Mouse (Mus musculus) liver, embryonic 12.5 days (tissue): ENCODE measurements around the gene Ptprq. TPM values are rescaled to one million over a fixed set of nuclear protein-coding genes. Genes with fewer than 3 reads are reported as not detected.

ENCODE experiments used
- ATAC-seq: fragments of 200-750 bp; cut with Nextera tagmentation; 2 replicates; pipeline ENCODE4 v1.8.0; 2017; ENCODE audit warnings: moderate number of reproducible peaks, mild to moderate bottlenecking, moderate library complexity
- H3K27ac ChIP-seq: fragments of 300-500 bp; sonication (generic); 2 replicates; pipeline ENCODE4 v1.5.1; 2016; ENCODE audit warnings: mild to moderate bottlenecking
- H3K27me3 ChIP-seq: fragments of 300-500 bp; sonication (generic); replicated peaks from 2 replicates; pipeline ENCODE4 v1.6.1; 2016; ENCODE audit warnings: mild to moderate bottlenecking, moderate library complexity
- H3K36me3 ChIP-seq: fragments of 300-500 bp; sonication (generic); 2 replicates; pipeline ENCODE4 v1.6.1; 2016; ENCODE audit warnings: mild to moderate bottlenecking, moderate library complexity
- H3K4me1 ChIP-seq: fragments of 300-500 bp; sonication (generic); 2 replicates; pipeline ENCODE4 v1.6.1; 2016
- H3K4me2 ChIP-seq: fragments of 300-500 bp; sonication (generic); 2 replicates; pipeline ENCODE4 v1.6.1; 2016; ENCODE audit warnings: mild to moderate bottlenecking, moderate library complexity
- H3K4me3 ChIP-seq: fragments of 300-500 bp; sonication (generic); 2 replicates; pipeline ENCODE4 v1.5.1; 2016; ENCODE audit warnings: mild to moderate bottlenecking, moderate library complexity
- H3K9ac ChIP-seq: fragments of 300-500 bp; sonication (generic); 2 replicates; pipeline ENCODE4 v1.6.1; 2016; ENCODE audit warnings: mild to moderate bottlenecking, moderate library complexity
- H3K9me3 ChIP-seq: fragments of 300-500 bp; sonication (generic); replicated peaks from 2 replicates; pipeline ENCODE4 v1.6.1; 2016; ENCODE audit warnings: mild to moderate bottlenecking, moderate library complexity
- WGBS: fragments of 180-500 bp; shearing (Covaris S2); methylation state at CpG from one replicate; pipeline ENCODE4 v1.1.7; 2016; ENCODE audit not compliant: insufficient replicate concordance; 5-methylcytosine and 5-hydroxymethylcytosine counted together
- polyA plus RNA-seq: library from polyadenylated mRNA; unstranded; fragments of >200 nt; fragmentation: Nextera tagmentation; extraction: Ambion mirVana; gene quantifications from 2 replicates; pipeline ENCODE4 v1.2.1, GENCODE M21; 2016

Gene Ptprq
- polyA plus RNA-seq, 1 experiment from 2014 or later, result 0.02 TPM

GRCm38 (mm10) chr10:107615460-107615859 lies 104.4 kb downstream of the Ptprq start:
- Histone ChIP-seq H3K36me3 (no peaks in the 10 kb centered on the region), H3K27ac (no peak overlapping the region), H3K4me2 (no peak overlapping the region), H3K9ac (no peak overlapping the region), H3K4me1 (no peaks in the 10 kb centered on the region), H3K4me3 (no peak overlapping the region), H3K27me3 (no peaks in the 10 kb centered on the region), H3K9me3 (no peaks in the 10 kb centered on the region)
- 65% methylated on average over 2 of the region's 2 CpGs for WGBS
- ATAC-seq, result no peak

DNA sequence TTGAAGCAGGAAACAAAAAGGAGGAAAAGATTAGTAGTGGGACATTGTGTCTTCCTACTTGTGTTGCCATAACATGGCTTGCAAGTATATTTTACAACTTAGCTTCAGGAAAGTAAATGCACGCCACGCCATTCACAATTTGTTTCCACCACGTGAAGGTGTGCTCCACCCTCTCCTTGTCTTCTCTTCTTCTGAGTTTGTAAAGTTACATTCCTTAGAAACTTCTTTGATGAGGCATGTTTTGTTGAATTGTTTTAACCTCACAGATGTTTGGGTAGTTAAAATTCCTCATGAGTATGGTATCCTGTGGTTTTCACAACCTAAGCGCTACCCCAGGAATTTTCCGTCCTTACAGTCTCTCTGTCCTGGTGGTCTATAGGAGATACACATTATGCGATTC lies 118.5 kb downstream of the Ptprq start:
- ATAC-seq, result no peak
- WGBS, result 77% methylated on average over 6 of the region's 6 CpGs

GRCm38 (mm10) chr10:107583360-107583759 lies 136.5 kb downstream of the Ptprq start:
- H3K4me1 ChIP-seq, result no peaks in the 10 kb centered on the region
- no peaks in the 10 kb centered on the region for H3K9me3 ChIP-seq
- H3K27me3 ChIP-seq, result no peaks in the 10 kb centered on the region
- no peak overlapping the region for H3K4me2 ChIP-seq
- 65% methylated on average over 5 of the region's 5 CpGs for WGBS
- ATAC-seq, result no peak
- H3K27ac ChIP-seq, result no peak overlapping the region
- H3K9ac ChIP-seq, result no peak overlapping the region
- H3K4me3 ChIP-seq, result no peak overlapping the region
- H3K36me3 ChIP-seq, result no peaks in the 10 kb centered on the region

More for the DNA sequence above, 118.5 kb downstream of the Ptprq start:
- H3K4me2 ChIP-seq, result no peak overlapping the region
- H3K9me3 ChIP-seq, result no peaks in the 10 kb centered on the region
- no peak overlapping the region for H3K9ac ChIP-seq
- no peak overlapping the region for H3K27ac ChIP-seq
- H3K36me3 ChIP-seq, result no peaks in the 10 kb centered on the region
- H3K4me3 ChIP-seq, result no peak overlapping the region
- H3K27me3 ChIP-seq, result no peaks in the 10 kb centered on the region
- H3K4me1 ChIP-seq, result no peaks in the 10 kb centered on the region

- ATAC-seq, result no peak
- no peaks in the 10 kb centered on the region for H3K27me3 ChIP-seq
- no peak overlapping the region for H3K9ac ChIP-seq
- 47% methylated on average over 3 of the region's 3 CpGs for WGBS
- no peak overlapping the region for H3K4me3 ChIP-seq
- H3K27ac ChIP-seq, result no peak overlapping the region
- H3K9me3 ChIP-seq, result no peaks in the 10 kb centered on the region
- no peak overlapping the region for H3K4me2 ChIP-seq
- no peaks in the 10 kb centered on the region for H3K36me3 ChIP-seq
- no peaks in the 10 kb centered on the region for H3K4me1 ChIP-seq
Observed at GRCm38 (mm10) chr10:107569044-107569443, 150.8 kb downstream of the Ptprq start.

- H3K36me3 ChIP-seq, result no peaks in the 10 kb centered on the region
- WGBS, result 77% methylated on average over 4 of the region's 4 CpGs
- no peaks in the 10 kb centered on the region for H3K27me3 ChIP-seq
- no peaks in the 10 kb centered on the region for H3K9me3 ChIP-seq
- no peak overlapping the region for H3K4me3 ChIP-seq
- H3K27ac ChIP-seq, result no peak overlapping the region
- ATAC-seq, result no peak
- no peaks in the 10 kb centered on the region for H3K4me1 ChIP-seq
- no peak overlapping the region for H3K4me2 ChIP-seq
- H3K9ac ChIP-seq, result no peak overlapping the region
Observed at GRCm38 (mm10) chr10:107568261-107568660, 151.6 kb downstream of the Ptprq start.

GRCm38 (mm10) chr10:107562875-107563274 lies 157.0 kb downstream of the Ptprq start:
- Histone ChIP-seq H3K4me1 (no peaks in the 10 kb centered on the region), H3K36me3 (no peaks in the 10 kb centered on the region), H3K4me2 (no peak overlapping the region), H3K27ac (no peak overlapping the region), H3K4me3 (no peak overlapping the region), H3K9ac (no peak overlapping the region), H3K27me3 (no peaks in the 10 kb centered on the region), H3K9me3 (no peaks in the 10 kb centered on the region)
- ATAC-seq, result no peak
- 51% methylated on average over 13 of the region's 13 CpGs for WGBS

DNA sequence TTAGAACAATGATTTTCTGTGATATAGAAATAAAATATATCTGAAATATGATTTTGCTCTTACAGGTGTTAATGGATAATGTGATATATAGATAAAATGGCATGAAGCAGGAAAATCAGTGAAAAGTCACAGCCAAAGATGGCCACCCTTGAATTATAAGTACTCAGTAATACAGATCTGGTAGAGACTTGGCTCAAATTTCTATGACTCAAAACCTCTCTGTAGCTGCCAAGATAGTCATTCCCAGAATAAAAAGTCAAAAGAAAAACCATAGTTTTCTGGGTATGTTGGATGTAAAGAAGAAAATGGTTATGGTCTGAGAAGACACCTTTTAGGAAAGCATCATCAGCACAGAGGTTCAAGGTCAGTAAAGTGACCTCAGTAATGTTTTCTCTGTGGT lies 159.0 kb downstream of the Ptprq start:
- H3K27ac ChIP-seq, result no peak overlapping the region
- H3K9ac ChIP-seq, result no peak overlapping the region
- H3K27me3 ChIP-seq, result no peaks in the 10 kb centered on the region
- H3K9me3 ChIP-seq, result no peaks in the 10 kb centered on the region
- no peak overlapping the region for H3K4me3 ChIP-seq
- no peak overlapping the region for H3K4me2 ChIP-seq
- no peak for ATAC-seq
- H3K36me3 ChIP-seq, result no peaks in the 10 kb centered on the region
- no peaks in the 10 kb centered on the region for H3K4me1 ChIP-seq

DNA sequence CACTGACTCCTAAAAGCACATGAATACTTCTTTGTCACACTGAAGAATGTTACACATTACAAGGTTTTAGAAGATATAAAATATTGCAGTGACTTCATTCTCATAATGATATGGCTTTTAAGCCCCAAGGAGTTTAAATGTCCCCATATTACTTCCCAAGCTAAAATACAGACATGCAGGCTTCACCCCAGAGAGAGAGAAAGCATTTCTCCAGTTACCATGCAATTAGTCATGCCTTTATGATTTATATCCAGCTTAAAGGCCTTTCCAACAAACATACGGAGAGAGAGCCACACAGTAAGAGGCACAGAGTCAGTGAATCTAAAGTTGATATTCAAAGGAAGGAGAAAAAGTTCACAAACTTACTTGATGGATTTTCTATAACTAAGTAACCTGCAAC lies 176.8 kb downstream of the Ptprq start:
- ATAC-seq, result no peak
- Histone ChIP-seq H3K4me3 (no peak overlapping the region), H3K9ac (no peak overlapping the region), H3K27me3 (no peaks in the 10 kb centered on the region), H3K9me3 (no peaks in the 10 kb centered on the region), H3K36me3 (no peaks in the 10 kb centered on the region), H3K27ac (no peak overlapping the region), H3K4me1 (no peaks in the 10 kb centered on the region), H3K4me2 (no peak overlapping the region)
- 56% methylated on average over 1 of the region's 1 CpGs for WGBS

DNA sequence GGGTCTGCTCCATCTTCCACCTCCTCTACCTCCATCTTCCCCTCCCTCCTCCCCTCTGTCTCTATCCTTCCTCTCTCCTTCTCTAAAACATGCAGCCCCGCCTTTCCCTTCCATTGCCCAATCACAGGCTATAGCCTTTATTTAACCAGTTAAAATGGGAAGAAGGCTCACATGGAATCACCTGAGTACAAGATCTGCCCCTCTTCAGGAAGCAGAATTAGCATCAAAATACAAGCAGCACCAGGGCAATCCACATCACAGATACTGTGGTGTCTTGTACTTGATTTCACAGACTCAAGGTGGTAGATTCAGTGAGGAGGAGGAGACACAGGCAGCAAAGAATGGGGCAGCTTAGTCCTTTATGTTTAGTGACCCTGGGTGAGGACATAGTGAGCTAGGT lies 191.1 kb downstream of the Ptprq start:
- Histone ChIP-seq H3K4me2 (no peak overlapping the region), H3K9ac (no peak overlapping the region), H3K9me3 (no peaks in the 10 kb centered on the region), H3K27me3 (no peaks in the 10 kb centered on the region), H3K4me3 (no peak overlapping the region), H3K36me3 (no peaks in the 10 kb centered on the region), H3K4me1 (no peaks in the 10 kb centered on the region), H3K27ac (no peak overlapping the region)
- no peak for ATAC-seq
- WGBS, result 57% methylated on average over 1 of the region's 1 CpGs

DNA sequence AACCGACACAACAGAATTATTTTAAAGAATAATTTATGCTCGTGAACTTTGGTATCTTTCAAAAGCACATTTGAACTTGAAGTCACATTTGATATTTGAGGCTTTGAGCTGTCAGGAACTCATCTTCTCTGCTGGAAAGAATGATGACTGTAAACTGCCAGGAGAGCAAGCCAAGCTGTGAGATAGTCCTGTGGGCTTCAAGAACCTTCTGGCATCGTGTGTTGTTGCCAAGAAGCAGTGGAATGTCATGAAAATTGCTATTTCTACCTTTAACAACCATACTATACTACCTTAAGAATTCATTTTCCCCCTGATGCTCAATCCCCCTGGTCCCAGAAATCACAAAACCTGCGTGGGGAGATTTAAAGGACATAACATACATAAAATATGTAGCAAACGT lies 200.6 kb downstream of the Ptprq start:
- Histone ChIP-seq H3K9me3 (no peaks in the 10 kb centered on the region), H3K36me3 (no peaks in the 10 kb centered on the region), H3K4me3 (no peak overlapping the region), H3K27ac (no peak overlapping the region), H3K9ac (no peak overlapping the region), H3K4me1 (no peaks in the 10 kb centered on the region), H3K27me3 (no peaks in the 10 kb centered on the region), H3K4me2 (no peak overlapping the region)
- no peak for ATAC-seq
- 58% methylated on average over 5 of the region's 5 CpGs for WGBS

GRCm38 (mm10) chr10:107516641-107517040 lies 203.2 kb downstream of the Ptprq start:
- Histone ChIP-seq H3K4me1 (no peaks in the 10 kb centered on the region), H3K27me3 (no peaks in the 10 kb centered on the region), H3K9ac (no peak overlapping the region), H3K4me3 (no peak overlapping the region), H3K27ac (no peak overlapping the region), H3K4me2 (no peak overlapping the region), H3K36me3 (no peaks in the 10 kb centered on the region), H3K9me3 (no peaks in the 10 kb centered on the region)
- ATAC-seq, result no peak
- WGBS, result 76% methylated on average over 7 of the region's 7 CpGs

DNA sequence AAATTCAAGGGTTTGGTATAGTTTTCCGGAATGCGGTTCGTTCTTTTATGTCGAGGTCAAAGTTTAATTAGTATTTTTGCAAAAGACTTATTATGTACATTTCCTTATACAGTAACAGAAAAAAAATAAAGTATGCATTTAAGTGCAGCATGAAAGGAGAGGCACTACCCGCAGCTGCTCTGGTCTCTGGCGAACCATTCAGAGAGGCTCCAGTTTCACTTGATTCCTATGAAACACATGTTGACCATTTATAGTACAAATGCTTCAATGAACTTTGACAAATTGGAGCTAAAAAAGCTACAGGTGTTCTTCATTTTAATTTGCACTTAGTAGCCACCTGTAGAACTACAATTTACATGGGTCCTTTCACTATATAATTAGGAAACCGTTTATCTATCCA lies 205.1 kb downstream of the Ptprq start:
- H3K4me3 ChIP-seq, result no peak overlapping the region
- no peaks in the 10 kb centered on the region for H3K4me1 ChIP-seq
- no peaks in the 10 kb centered on the region for H3K36me3 ChIP-seq
- no peaks in the 10 kb centered on the region for H3K27me3 ChIP-seq
- no peak for ATAC-seq
- H3K27ac ChIP-seq, result no peak overlapping the region
- H3K9me3 ChIP-seq, result no peaks in the 10 kb centered on the region
- H3K9ac ChIP-seq, result no peak overlapping the region
- H3K4me2 ChIP-seq, result no peak overlapping the region
- 81% methylated on average over 7 of the region's 7 CpGs for WGBS

DNA sequence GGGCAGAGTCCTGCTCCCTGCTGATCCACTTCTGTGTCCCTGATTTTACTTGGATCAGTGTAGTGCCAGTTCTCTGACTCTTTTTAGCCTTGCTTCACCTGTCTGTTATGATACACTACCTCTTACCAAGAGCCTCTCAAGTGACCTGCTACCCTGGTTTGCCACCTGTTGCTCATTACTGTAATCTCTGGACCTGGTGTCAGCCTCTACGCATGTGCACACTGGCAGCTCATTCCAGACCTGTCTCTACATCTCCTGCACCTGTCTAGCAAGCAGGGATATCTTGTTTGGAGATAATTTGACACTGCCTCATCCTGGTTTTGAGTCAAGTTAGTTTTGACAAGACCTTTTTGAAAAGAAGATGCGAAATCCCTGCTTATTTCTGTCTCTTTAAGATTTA lies 213.5 kb downstream of the Ptprq start:
- Histone ChIP-seq H3K4me2 (no peak overlapping the region), H3K4me3 (no peak overlapping the region), H3K9ac (no peak overlapping the region), H3K9me3 (no peaks in the 10 kb centered on the region), H3K36me3 (no peaks in the 10 kb centered on the region), H3K27ac (no peak overlapping the region), H3K4me1 (no peaks in the 10 kb centered on the region), H3K27me3 (no peaks in the 10 kb centered on the region)
- 60% methylated on average over 2 of the region's 2 CpGs for WGBS
- ATAC-seq, result no peak
